Mouse (Mus musculus) cerebellum, postnatal 36 days (tissue): Measurements from ENCODE around the gene Cxcl13.

Experiments used
- DNase-seq, 2 experiments: peaks; one replicate each; pipeline ENCODE4 v3.0.0; 2021 to 2022; ENCODE audit warnings: mixed read lengths in 2 of 2

The Cxcl13 gene

DNA sequence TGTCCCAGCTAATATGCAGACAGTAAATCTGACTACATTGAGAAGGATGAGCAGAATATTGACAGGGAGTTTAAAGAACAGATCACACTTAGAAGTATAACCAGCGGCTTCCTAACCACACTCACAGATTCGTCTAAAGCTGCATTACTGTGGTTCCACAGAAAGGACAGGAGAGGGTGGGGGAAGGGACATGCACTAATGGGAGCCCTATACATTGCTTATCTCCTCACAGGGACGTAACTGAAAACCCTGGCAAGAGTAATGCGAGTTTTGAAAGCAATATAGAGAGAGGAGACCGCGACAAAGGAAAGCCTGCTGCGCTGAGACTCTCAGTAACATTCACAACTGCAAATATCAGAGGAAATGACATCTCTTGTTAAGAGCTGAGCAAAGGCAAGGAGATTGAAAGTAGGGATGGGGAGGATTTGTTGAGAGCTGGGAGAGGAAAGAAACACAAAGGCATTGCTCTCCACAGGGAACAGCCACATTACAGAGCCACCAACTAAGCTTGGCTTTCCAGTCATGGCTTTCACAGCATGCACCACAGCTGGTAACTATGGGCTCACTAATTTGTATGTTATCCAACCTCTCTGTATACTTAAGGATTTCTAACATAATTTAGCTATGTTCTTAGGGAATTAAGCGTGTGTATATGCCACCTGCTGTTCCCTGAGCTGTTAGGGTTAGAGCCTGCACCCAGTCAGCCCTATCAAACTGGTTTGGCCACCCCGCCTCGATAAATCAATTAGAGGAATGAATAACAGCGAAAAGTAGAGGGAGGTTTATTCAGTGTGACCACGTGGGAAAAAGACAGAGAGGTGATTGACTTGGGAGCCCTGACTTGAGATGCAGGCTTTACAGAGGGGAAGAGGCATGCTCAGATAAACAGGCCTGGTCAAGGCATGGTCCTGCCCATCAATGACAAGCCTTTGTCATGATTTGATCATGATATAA, 34.9 kb downstream of the Cxcl13 start:
- DNase-seq = no peak

DNA sequence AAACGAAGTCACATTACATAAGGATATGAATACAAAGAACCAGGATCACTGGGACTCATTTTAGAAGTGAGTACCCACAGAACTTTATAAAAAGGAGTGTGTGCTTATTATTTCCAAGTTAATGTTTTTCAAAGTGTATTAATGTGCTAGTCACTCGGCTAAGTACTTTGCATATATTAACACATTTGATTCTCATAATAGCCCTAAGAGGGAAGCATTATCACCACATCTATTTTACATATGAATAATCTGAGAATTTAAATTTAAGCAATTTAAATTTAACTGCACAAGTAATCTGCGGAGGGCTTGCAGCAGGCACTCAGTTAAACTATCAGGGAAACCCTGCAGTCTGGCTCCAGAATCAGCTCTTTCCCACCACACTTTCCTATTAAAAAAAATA, 40.5 kb downstream of the Cxcl13 start:
- DNase-seq = no peak

- no peak for DNase-seq
Observed at GRCm38 (mm10) chr5:96003348-96003747, 46.6 kb downstream of the Cxcl13 start.

DNA sequence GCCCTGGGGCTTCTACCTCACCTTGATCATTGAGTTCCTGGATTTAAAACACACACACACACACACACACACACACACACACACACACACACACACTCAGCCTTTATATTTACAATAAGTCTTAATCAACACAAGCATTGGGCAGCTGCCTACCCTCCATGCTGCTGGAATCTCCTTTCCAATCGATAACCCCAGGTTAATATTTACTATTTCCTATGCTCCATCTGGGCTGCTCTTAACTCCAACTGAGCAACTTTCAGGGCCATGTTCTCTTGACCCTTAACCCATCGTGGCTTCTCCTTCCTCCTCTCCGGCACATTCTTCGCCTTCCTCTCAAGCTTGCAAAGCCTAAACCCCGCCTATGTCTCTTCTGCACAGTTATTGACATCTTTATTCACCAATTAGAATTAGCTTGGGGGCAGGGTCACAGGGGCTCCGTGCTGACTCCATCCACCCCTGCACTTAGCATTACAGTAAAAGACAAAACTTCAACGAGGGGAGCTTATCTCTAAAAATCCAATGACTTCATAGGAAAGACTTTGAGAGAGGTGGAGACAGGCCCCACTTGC, 51.6 kb downstream of the Cxcl13 start:
- no peak for DNase-seq

- DNase-seq = no peak
Observed at GRCm38 (mm10) chr5:96009076-96009475, 52.3 kb downstream of the Cxcl13 start.
